In genomic region chr8:75219877-75220738, GRCm38 (mm10) we compare ENCODE assay signal across 9 mouse cellular contexts. TPM values are rescaled to one million over a fixed set of nuclear protein-coding genes. Genes with fewer than 3 reads are reported as not detected.
DNase-seq lines count a peak whose midpoint lies in the region; ATAC-seq lines count a peak whose summit lies in the region.
"Had no signal": no experiment of that assay in that cellular context is flagged by ENCODE, and none has a peak within 500 bp of the region (broad histone marks: within the 10 kb centered on the region; RNA-seq: fewer than 3 reads in every experiment).

No protein-coding gene starts in this region.

- H3K36me3 ChIP-seq in heart, embryonic 12.5 days: no peaks in the 10 kb centered on the region
- H3K36me3 ChIP-seq in midbrain, embryonic 14.5 days (ENCODE audit: control insufficient read depth, insufficient read depth, low read length): no peaks in the 10 kb centered on the region
- H3K36me3 ChIP-seq in midbrain, embryonic 10.5 days: no peaks in the 10 kb centered on the region

- H3K9ac ChIP-seq in heart, embryonic 12.5 days: no peak overlapping the region
- no peak overlapping the region for H3K9ac ChIP-seq in midbrain, embryonic 14.5 days (replicated peaks; ENCODE audit: low read length)

- no peak overlapping the region for H3K27ac ChIP-seq in heart, embryonic 12.5 days (ENCODE audit: poor library complexity, severe bottlenecking)
- no peak overlapping the region for H3K27ac ChIP-seq in midbrain, embryonic 14.5 days (replicated peaks; ENCODE audit: low read depth, low read length)
- H3K27ac ChIP-seq in midbrain, embryonic 10.5 days (replicated peaks): no peak overlapping the region

- no peak overlapping the region for H3K4me2 ChIP-seq in heart, embryonic 12.5 days
- H3K4me2 ChIP-seq in midbrain, embryonic 14.5 days (ENCODE audit: low read length): no peak overlapping the region

- DNase-seq in heart, adult 18-20 months: peak; percentile 35 to 38
- DNase-seq in midbrain, embryonic 14.5 days: peak; percentile 69
- no peak for DNase-seq in midbrain, embryonic 10.5 days (ENCODE audit: low spot score)
- DNase-seq in cerebellum, adult 18-20 months: peak; percentile 51 to 53
- peak; percentile 34 to 41 for DNase-seq in kidney, postnatal 4 days
- DNase-seq in ovary, postnatal 36 days (ENCODE audit: low spot score): no peak

- no peak for ATAC-seq in heart, embryonic 12.5 days (ENCODE audit: insufficient number of reproducible peaks, low FRiP score)
- ATAC-seq in midbrain, embryonic 14.5 days (ENCODE audit: low FRiP score, low TSS enrichment): peak; percentile 29
- ATAC-seq in frontal cortex, adult (ENCODE audit: low TSS enrichment): no peak

- H3K4me1 ChIP-seq in heart, embryonic 12.5 days (replicated peaks): no peaks in the 10 kb centered on the region
- no peaks in the 10 kb centered on the region for H3K4me1 ChIP-seq in midbrain, embryonic 14.5 days (ENCODE audit: control insufficient read depth, insufficient read depth, low read length)
- no peaks in the 10 kb centered on the region for H3K4me1 ChIP-seq in midbrain, embryonic 10.5 days
- H3K4me1 ChIP-seq: megakaryocyte, embryonic 14.5 days had no signal

- WGBS in heart, embryonic 12.5 days: 57% methylated on average over 5 of the region's 5 CpGs
- WGBS in midbrain, embryonic 14.5 days: 52% methylated on average over 5 of the region's 5 CpGs
- WGBS in midbrain, embryonic 10.5 days: 74% methylated on average over 5 of the region's 5 CpGs

- H3K4me3 ChIP-seq in heart, embryonic 12.5 days: no peak overlapping the region
- H3K4me3 ChIP-seq in midbrain, embryonic 14.5 days (replicated peaks; ENCODE audit: low read depth, low read length): no peak overlapping the region
- H3K4me3 ChIP-seq in midbrain, embryonic 10.5 days: no peak overlapping the region
- H3K4me3 ChIP-seq: megakaryocyte, embryonic 14.5 days had no signal

- H3K27me3 ChIP-seq in heart, embryonic 12.5 days (replicated peaks): peaks cover 31% of the 10 kb centered on the region
- H3K27me3 ChIP-seq in midbrain, embryonic 14.5 days (ENCODE audit: control insufficient read depth, insufficient read depth, low read length): peaks cover 14% of the 10 kb centered on the region
- H3K27me3 ChIP-seq in midbrain, embryonic 10.5 days (ENCODE audit: low read depth, poor library complexity, severe bottlenecking): peaks cover 29% of the 10 kb centered on the region

- no peaks in the 10 kb centered on the region for H3K9me3 ChIP-seq in heart, embryonic 12.5 days (replicated peaks)
- no peaks in the 10 kb centered on the region for H3K9me3 ChIP-seq in midbrain, embryonic 14.5 days (ENCODE audit: control insufficient read depth, low read length)
- no peaks in the 10 kb centered on the region for H3K9me3 ChIP-seq in midbrain, embryonic 10.5 days (replicated peaks)
- H3K9me3 ChIP-seq: megakaryocyte, embryonic 14.5 days had no signal

RNA-seq across cellular contexts. Expression of gene Rasd2, which starts 6.4 kb away (rescaled TPM):
- 1 to 10 TPM; 5.4 to 6.1 TPM for total RNA-seq in heart, adult 18-20 months (2021)
- polyA plus RNA-seq in heart, embryonic 12.5 days (2016; fragmentation: Nextera tagmentation; extraction: Ambion mirVana): 0.13 TPM in 2 replicates
- polyA plus RNA-seq in midbrain, embryonic 14.5 days (2014; fragmentation: Nextera tagmentation; extraction: Ambion mirVana): 1.9 and 2.4 TPM in 2 replicates
- polyA plus RNA-seq in midbrain, embryonic 10.5 days (2016; fragmentation: Nextera tagmentation; extraction: Ambion mirVana): 0.09 and 0.32 TPM in 2 replicates

Comparison
In these comparisons a context has a peak if more than half of its experiments do, and no peak if none do; other contexts are left out.
1. DNase-seq: peak in heart, adult 18-20 months (2 of 2), midbrain, embryonic 14.5 days (single experiment), cerebellum, adult 18-20 months (2 of 2) and kidney, postnatal 4 days (2 of 2); none in midbrain, embryonic 10.5 days (single experiment) and ovary, postnatal 36 days (single experiment).